18 mouse cellular contexts compared by ENCODE assay signal in genomic region chr5:145042690-145043089, GRCm38 (mm10). TPM values are rescaled to one million over a fixed set of nuclear protein-coding genes. Genes with fewer than 3 reads are reported as not detected.
"Had no signal": no experiment of that assay in that cellular context is flagged by ENCODE, and none has a peak within 500 bp of the region (broad histone marks: within the 10 kb centered on the region; RNA-seq: fewer than 3 reads in every experiment).

1700018F24Rik (plus strand) TSS chr5:145042990.

RNA-seq across cellular contexts. Expression of gene 1700018F24Rik, which starts in this region (rescaled TPM):
- polyA plus RNA-seq: cerebellum, adult 2 months; cortical plate, adult 2 months; embryonic facial prominence, embryonic 10.5 days; embryonic facial prominence, embryonic 11.5 days; embryonic facial prominence, embryonic 12.5 days; embryonic facial prominence, embryonic 13.5 days; erythroblast, embryonic 14.5 days; forebrain, embryonic 10.5 days; forebrain, embryonic 11.5 days; forebrain, embryonic 12.5 days; forebrain, embryonic 13.5 days; forebrain, embryonic 14.5 days; forebrain, embryonic 15.5 days; forebrain, embryonic 16.5 days; forebrain, postnatal 0 days; frontal cortex, adult 2 months; gonadal fat pad, adult 2 months; heart, adult 2 months had no signal
